Mouse (Mus musculus): Measurements from ENCODE around the gene Gan.

- TF ChIP-seq CTCF (IDR thresholded peaks at IDR 0.05; ENCODE audit: extremely low read depth, insufficient read depth, low read length) (no peak), POLR2A (IDR thresholded peaks at IDR 0.05; ENCODE audit: extremely low read depth, insufficient read depth, low read length) (no peak)
Observed at GRCm38 (mm10) chr8:117166515-117166914, 8.6 kb downstream of the Gan start.
